Mouse (Mus musculus): ENCODE results near the gene Neurog1.

The Neurog1 gene

DNA sequence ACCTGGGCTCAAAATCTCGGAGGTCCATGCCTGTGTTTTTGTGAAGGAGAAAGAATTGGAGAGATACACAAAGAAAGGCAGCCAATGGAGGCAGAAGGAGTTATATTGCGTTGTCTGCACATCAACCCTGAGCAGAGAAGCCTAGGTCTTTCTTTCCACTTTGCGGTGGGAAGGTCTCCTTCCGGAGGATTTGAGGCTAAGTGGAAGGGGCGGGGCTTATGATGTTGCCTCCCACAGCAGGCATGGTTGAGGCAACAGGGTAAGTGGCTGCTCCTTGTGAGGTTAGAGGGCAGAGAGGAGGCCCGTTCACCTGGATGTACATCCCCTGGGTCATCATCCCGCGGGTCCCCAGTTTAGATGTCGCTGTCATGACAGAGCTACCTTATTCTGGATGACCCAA is 32.7 kb downstream of the Neurog1 start:
- peak; percentile 18 for DNase-seq (ENCODE audit: low read depth)

DNA sequence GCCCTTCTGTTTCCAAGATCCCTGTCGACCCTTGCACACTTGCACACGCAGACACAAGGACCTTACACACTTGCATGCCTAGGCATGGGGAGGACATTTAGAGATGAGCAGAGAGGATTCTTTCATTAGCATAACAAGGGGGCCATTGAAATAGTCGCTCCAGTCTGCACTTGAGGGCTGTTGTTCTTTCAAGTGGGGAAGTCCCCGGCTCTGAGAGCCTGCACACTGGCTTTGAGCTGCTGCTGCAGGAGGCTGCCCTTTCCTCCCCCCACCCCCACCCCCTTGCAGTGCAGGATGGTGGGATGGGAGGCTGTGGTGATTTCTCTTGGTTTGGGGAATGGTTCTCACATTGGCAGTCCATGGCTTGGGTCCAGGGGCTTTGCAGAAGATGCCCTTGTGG is 35.9 kb downstream of the Neurog1 start:
- no peak for DNase-seq (ENCODE audit: low read depth)

DNA sequence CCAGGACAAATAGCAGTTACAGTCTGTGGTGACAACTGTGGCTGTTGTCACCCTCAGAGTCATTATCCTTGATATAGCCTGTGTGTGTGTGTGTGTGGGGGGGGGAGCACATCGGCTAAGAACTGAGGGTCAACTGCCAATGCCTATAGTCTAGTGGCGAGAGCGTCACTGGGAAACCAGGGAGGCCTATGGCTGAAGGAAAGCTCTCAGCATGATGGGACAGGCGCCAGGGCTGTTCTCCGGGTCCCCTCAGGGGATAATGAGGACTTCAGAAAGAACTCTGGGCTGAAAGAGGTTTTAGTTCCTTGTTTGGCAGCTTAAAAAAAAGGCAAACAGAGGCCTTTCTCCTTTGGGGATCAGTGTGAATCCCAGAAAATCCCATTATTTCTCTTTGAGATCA is 37.3 kb downstream of the Neurog1 start:
- no peak for DNase-seq (ENCODE audit: low read depth)

DNA sequence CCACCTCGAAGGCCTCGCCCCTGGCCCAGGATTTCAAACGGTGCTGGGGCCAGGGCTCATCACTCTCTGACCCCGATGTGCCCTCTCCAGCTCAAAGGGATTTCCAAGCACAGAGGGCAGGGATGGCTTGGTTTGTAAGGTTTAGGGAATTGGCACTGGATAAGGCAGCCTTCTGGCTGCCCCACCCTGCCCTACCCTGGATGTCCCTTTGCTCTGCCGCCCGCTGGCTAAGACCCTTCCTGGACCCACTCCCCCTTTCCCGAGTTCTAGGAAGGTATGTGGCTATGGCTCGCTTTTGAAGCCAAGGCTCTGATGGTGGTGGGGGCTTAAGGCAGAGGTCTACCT is 42.9 kb downstream of the Neurog1 start:
- no peak for DNase-seq (ENCODE audit: low read depth)

DNA sequence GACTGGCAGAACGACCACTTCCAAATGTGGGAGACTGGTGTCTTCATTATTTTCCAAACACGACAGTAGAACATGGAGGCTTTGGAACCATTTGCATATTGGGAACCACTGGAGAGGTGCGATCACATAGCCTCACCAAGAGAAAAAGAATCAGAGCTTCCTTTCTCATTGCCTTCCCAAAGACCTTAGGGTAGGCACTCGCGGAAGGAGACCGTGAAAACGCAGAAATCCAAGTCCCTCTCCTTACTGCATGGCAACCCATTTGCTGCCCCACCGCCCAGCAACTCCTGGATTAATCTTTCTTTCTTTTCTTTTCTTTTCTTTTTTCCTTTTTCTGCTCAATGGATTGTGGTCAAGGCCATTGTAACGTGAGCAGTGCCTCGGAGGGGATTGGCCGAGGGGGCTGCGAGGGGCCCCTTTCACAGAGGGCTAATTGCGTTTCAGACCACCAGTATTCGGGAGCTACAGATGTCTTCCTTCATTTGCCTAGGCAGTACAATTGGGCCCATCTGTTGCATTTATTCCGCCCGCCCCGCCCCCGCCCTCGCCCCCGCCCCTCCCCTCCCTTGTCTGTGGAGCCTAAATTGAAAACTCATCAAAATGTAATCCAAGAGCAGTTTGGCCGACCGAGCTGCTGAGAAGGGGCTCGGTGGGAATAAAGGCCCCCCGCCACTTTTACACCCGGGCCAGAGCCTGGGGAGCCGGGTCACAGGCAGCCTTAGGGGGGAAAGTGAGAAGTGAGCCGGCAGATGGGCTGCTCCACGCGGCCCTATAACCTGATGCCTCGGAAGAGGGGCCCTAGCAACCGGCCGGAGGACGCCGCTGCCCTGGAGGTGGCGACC is 43.5 kb downstream of the Neurog1 start:
- DNase-seq (ENCODE audit: low read depth) = no peak
